Mouse (Mus musculus): Measurements from ENCODE around the gene Serpinb12. TPM values are rescaled to one million over a fixed set of nuclear protein-coding genes. Genes with fewer than 3 reads are reported as not detected.

Gene Serpinb12
- polyA plus RNA-seq, 1 experiment from 2014 or later: not detected

- Histone ChIP-seq H3K27me3 (no peaks in the 10 kb centered on the region), H3K4me1 (replicated peaks) (no peaks in the 10 kb centered on the region), H3K27ac (no peak overlapping the region), H3K4me3 (replicated peaks) (no peak overlapping the region), H3K9me3 (no peaks in the 10 kb centered on the region), H3K36me3 (no peaks in the 10 kb centered on the region), H3K9ac (replicated peaks) (no peak overlapping the region), H3K4me2 (no peak overlapping the region)
- no peak for ATAC-seq (ENCODE audit: insufficient number of reproducible peaks, insufficient read depth, low FRiP score, low TSS enrichment, low read depth)
- 84% methylated on average over 2 of the region's 2 CpGs for WGBS
Measured at GRCm38 (mm10) chr1:107001754-107002153, 67.5 kb downstream of the Serpinb12 start.

GRCm38 (mm10) chr1:107006316-107006715 lies 72.1 kb downstream of the Serpinb12 start:
- H3K36me3 ChIP-seq: no peaks in the 10 kb centered on the region
- H3K9me3 ChIP-seq: no peaks in the 10 kb centered on the region
- no peaks in the 10 kb centered on the region for H3K4me1 ChIP-seq (replicated peaks)
- H3K27ac ChIP-seq: no peak overlapping the region
- H3K4me3 ChIP-seq (replicated peaks): no peak overlapping the region
- H3K4me2 ChIP-seq: no peak overlapping the region
- H3K9ac ChIP-seq (replicated peaks): no peak overlapping the region
- WGBS: 85% methylated on average over 3 of the region's 3 CpGs
- ATAC-seq (ENCODE audit: insufficient number of reproducible peaks, insufficient read depth, low FRiP score, low TSS enrichment, low read depth): no peak
- H3K27me3 ChIP-seq: no peaks in the 10 kb centered on the region

Other genes starting within 250 kb of the Serpinb12 start
- 27.5 and 30.6 TPM in 2 replicates for gene Bcl2, start 220.2 kb upstream of the Serpinb12 start, polyA plus RNA-seq (2016; fragmentation: Nextera tagmentation; extraction: Ambion mirVana)
- 12.9 and 13.0 TPM in 2 replicates for gene Kdsr, start 174.7 kb upstream of the Serpinb12 start, polyA plus RNA-seq (2016; fragmentation: Nextera tagmentation; extraction: Ambion mirVana)
- gene Vps4b, start 137.7 kb upstream of the Serpinb12 start, polyA plus RNA-seq (2016; fragmentation: Nextera tagmentation; extraction: Ambion mirVana): 73.8 and 78.0 TPM in 2 replicates
- 0.23 and 0.44 TPM in 2 replicates for gene Serpinb5, start 73.3 kb upstream of the Serpinb12 start, polyA plus RNA-seq (2016; fragmentation: Nextera tagmentation; extraction: Ambion mirVana)
- not detected in 2 replicates for gene Serpinb13, start 46.5 kb downstream of the Serpinb12 start, polyA plus RNA-seq (2016; fragmentation: Nextera tagmentation; extraction: Ambion mirVana)
- gene Serpinb3a, start 117.9 kb downstream of the Serpinb12 start, polyA plus RNA-seq (2016; fragmentation: Nextera tagmentation; extraction: Ambion mirVana): not detected in 2 replicates
- not detected in 2 replicates for gene Serpinb3d, start 149.1 kb downstream of the Serpinb12 start, polyA plus RNA-seq (2016; fragmentation: Nextera tagmentation; extraction: Ambion mirVana)

Measured in limb, embryonic 12.5 days (tissue).